Mouse (Mus musculus) neural tube, embryonic 13.5 days (tissue): ENCODE measurements around the gene Zbtb20. TPM values are rescaled to one million over a fixed set of nuclear protein-coding genes. Genes with fewer than 3 reads are reported as not detected.
"Not testable (repeated sequence)": the region's sequence is repeated elsewhere in the genome, so short reads cannot be mapped to it uniquely, and the experiment has no call there.

Experiments used
- ATAC-seq: fragments of 200-750 bp; cut with Nextera tagmentation; 2 replicates; pipeline ENCODE4 v1.8.0; 2017; ENCODE audit warnings: low read depth, mild to moderate bottlenecking, moderate TSS enrichment, moderate library complexity
- H3K27ac ChIP-seq: fragments of 300-500 bp; sonication (generic); replicated peaks from 2 replicates; pipeline ENCODE4 v1.5.1; 2015; ENCODE audit warnings: moderate library complexity, mild to moderate bottlenecking, inconsistent platforms
- H3K27me3 ChIP-seq: fragments of 300-500 bp; sonication (generic); 2 replicates; pipeline ENCODE4 v1.6.1; 2015; ENCODE audit warnings: mild to moderate bottlenecking, inconsistent platforms
- H3K36me3 ChIP-seq: fragments of 300-500 bp; sonication (generic); 2 replicates; pipeline ENCODE4 v1.6.1; 2015; ENCODE audit warnings: mild to moderate bottlenecking, inconsistent platforms
- H3K4me1 ChIP-seq: fragments of 300-500 bp; sonication (generic); replicated peaks from 2 replicates; pipeline ENCODE4 v1.6.1; 2015; ENCODE audit warnings: inconsistent platforms
- H3K4me2 ChIP-seq: fragments of 300-500 bp; sonication (generic); 2 replicates; pipeline ENCODE4 v1.6.1; 2015; ENCODE audit warnings: inconsistent platforms, mild to moderate bottlenecking, moderate library complexity
- H3K4me3 ChIP-seq: fragments of 300-500 bp; sonication (generic); 2 replicates; pipeline ENCODE4 v1.5.1; 2015; ENCODE audit warnings: mild to moderate bottlenecking, inconsistent platforms
- H3K9ac ChIP-seq: fragments of 300-500 bp; sonication (generic); 2 replicates; pipeline ENCODE4 v1.6.1; 2015; ENCODE audit warnings: moderate library complexity, mild to moderate bottlenecking, inconsistent platforms
- H3K9me3 ChIP-seq: fragments of 300-500 bp; sonication (generic); 2 replicates; pipeline ENCODE4 v1.6.1; 2016; ENCODE audit warnings: inconsistent platforms
- WGBS: fragments of 180-500 bp; shearing (Covaris S2); methylation state at CpG from one replicate; pipeline ENCODE4 v1.1.7; 2015; 5-methylcytosine and 5-hydroxymethylcytosine counted together
- polyA plus RNA-seq: library from polyadenylated mRNA; unstranded; fragments of >200 nt; fragmentation: Nextera tagmentation; extraction: Ambion mirVana; gene quantifications from 2 replicates; pipeline ENCODE4 v1.2.1, GENCODE M21; 2015

Gene Zbtb20
- polyA plus RNA-seq, 1 experiment from 2014 or later = 71.4 TPM

GRCm38 (mm10) chr16:42911815-42912214 lies 36.1 kb downstream of the Zbtb20 start:
- Histone ChIP-seq H3K4me2 (no peak overlapping the region), H3K36me3 (no peaks in the 10 kb centered on the region), H3K9me3 (no peaks in the 10 kb centered on the region), H3K4me1 (0 out of 2 replicates have a peak, but pooled peaks cover 4% of the 10 kb centered on the region), H3K9ac (no peak overlapping the region), H3K4me3 (no peak overlapping the region), H3K27ac (no peak overlapping the region), H3K27me3 (no peaks in the 10 kb centered on the region)
- WGBS = 84% methylated on average over 5 of the region's 5 CpGs
- ATAC-seq = no peak

- 57% methylated on average over 8 of the region's 8 CpGs for WGBS
- no peak for ATAC-seq
- Histone ChIP-seq H3K4me2 (no peak overlapping the region), H3K9me3 (no peaks in the 10 kb centered on the region), H3K4me3 (no peak overlapping the region), H3K9ac (no peak overlapping the region), H3K27ac (no peak overlapping the region), H3K36me3 (no peaks in the 10 kb centered on the region), H3K4me1 (no peaks in the 10 kb centered on the region), H3K27me3 (no peaks in the 10 kb centered on the region)
Measured at GRCm38 (mm10) chr16:42913291-42913690, 37.6 kb downstream of the Zbtb20 start.

GRCm38 (mm10) chr16:42914457-42915085 lies 38.9 kb downstream of the Zbtb20 start:
- WGBS = 53% methylated on average over 8 of the region's 8 CpGs
- H3K27me3 ChIP-seq = no peaks in the 10 kb centered on the region
- no peak overlapping the region for H3K9ac ChIP-seq
- no peaks in the 10 kb centered on the region for H3K4me1 ChIP-seq
- H3K9me3 ChIP-seq = no peaks in the 10 kb centered on the region
- H3K4me2 ChIP-seq = no peak overlapping the region
- no peak overlapping the region for H3K4me3 ChIP-seq
- ATAC-seq = peak; percentile 81
- H3K27ac ChIP-seq = no peak overlapping the region
- no peaks in the 10 kb centered on the region for H3K36me3 ChIP-seq

GRCm38 (mm10) chr16:42919992-42920760 lies 44.5 kb downstream of the Zbtb20 start:
- Histone ChIP-seq H3K4me3 (no peak overlapping the region), H3K4me1 (no peaks in the 10 kb centered on the region), H3K27me3 (no peaks in the 10 kb centered on the region), H3K27ac (no peak overlapping the region), H3K4me2 (no peak overlapping the region), H3K36me3 (no peaks in the 10 kb centered on the region), H3K9me3 (no peaks in the 10 kb centered on the region), H3K9ac (no peak overlapping the region)
- ATAC-seq = no peak
- 93% methylated on average over 5 of the region's 5 CpGs for WGBS

GRCm38 (mm10) chr16:42921436-42921835 lies 45.8 kb downstream of the Zbtb20 start:
- no peak overlapping the region for H3K9ac ChIP-seq
- H3K36me3 ChIP-seq = no peaks in the 10 kb centered on the region
- H3K27ac ChIP-seq = no peak overlapping the region
- ATAC-seq = no peak
- H3K4me1 ChIP-seq = no peaks in the 10 kb centered on the region
- H3K4me2 ChIP-seq = no peak overlapping the region
- no peaks in the 10 kb centered on the region for H3K27me3 ChIP-seq
- 49% methylated on average over 4 of the region's 4 CpGs for WGBS
- H3K4me3 ChIP-seq = no peak overlapping the region
- H3K9me3 ChIP-seq = no peaks in the 10 kb centered on the region

- Histone ChIP-seq H3K36me3 (no peaks in the 10 kb centered on the region), H3K4me3 (no peak overlapping the region), H3K27me3 (no peaks in the 10 kb centered on the region), H3K9ac (no peak overlapping the region), H3K27ac (no peak overlapping the region), H3K4me1 (no peaks in the 10 kb centered on the region), H3K4me2 (no peak overlapping the region), H3K9me3 (no peaks in the 10 kb centered on the region)
- WGBS = 77% methylated on average over 2 of the region's 2 CpGs
- ATAC-seq = no peak
Measured at GRCm38 (mm10) chr16:42938211-42938610, 62.5 kb downstream of the Zbtb20 start.

GRCm38 (mm10) chr16:42947016-42947415 lies 71.3 kb downstream of the Zbtb20 start:
- H3K27me3 ChIP-seq = no peaks in the 10 kb centered on the region
- ATAC-seq = no peak
- H3K9me3 ChIP-seq = no peaks in the 10 kb centered on the region
- WGBS = 35% methylated on average over 4 of the region's 4 CpGs
- no peak overlapping the region for H3K4me2 ChIP-seq
- no peak overlapping the region for H3K9ac ChIP-seq
- no peaks in the 10 kb centered on the region for H3K4me1 ChIP-seq
- H3K36me3 ChIP-seq = no peaks in the 10 kb centered on the region
- no peak overlapping the region for H3K27ac ChIP-seq
- no peak overlapping the region for H3K4me3 ChIP-seq

- not testable (repeated sequence) for ATAC-seq, H3K36me3 ChIP-seq, H3K4me2 ChIP-seq, H3K27ac ChIP-seq, H3K4me3 ChIP-seq, H3K4me1 ChIP-seq, H3K9ac ChIP-seq, H3K27me3 ChIP-seq, H3K9me3 ChIP-seq
- 96% methylated on average over 17 of the region's 17 CpGs for WGBS
Measured at GRCm38 (mm10) chr16:42955401-42955800, 79.7 kb downstream of the Zbtb20 start.

- Histone ChIP-seq H3K4me1 (no peaks in the 10 kb centered on the region), H3K4me3 (no peak overlapping the region), H3K27ac (no peak overlapping the region), H3K9ac (no peak overlapping the region), H3K4me2 (no peak overlapping the region), H3K36me3 (no peaks in the 10 kb centered on the region), H3K27me3 (no peaks in the 10 kb centered on the region), H3K9me3 (no peaks in the 10 kb centered on the region)
- ATAC-seq = no peak
- WGBS = 91% methylated on average over 2 of the region's 2 CpGs
Measured at GRCm38 (mm10) chr16:42972872-42973271, 97.2 kb downstream of the Zbtb20 start.

GRCm38 (mm10) chr16:42998896-42999295 lies 123.2 kb downstream of the Zbtb20 start:
- Histone ChIP-seq H3K27ac (no peak overlapping the region), H3K4me2 (no peak overlapping the region), H3K36me3 (no peaks in the 10 kb centered on the region), H3K9me3 (no peaks in the 10 kb centered on the region), H3K4me3 (no peak overlapping the region), H3K4me1 (no peaks in the 10 kb centered on the region), H3K27me3 (no peaks in the 10 kb centered on the region), H3K9ac (no peak overlapping the region)
- 75% methylated on average over 1 of the region's 1 CpGs for WGBS
- ATAC-seq = no peak

- no peak for ATAC-seq
- H3K27me3 ChIP-seq = no peaks in the 10 kb centered on the region
- H3K9ac ChIP-seq = no peak overlapping the region
- H3K27ac ChIP-seq = no peak overlapping the region
- no peaks in the 10 kb centered on the region for H3K36me3 ChIP-seq
- H3K9me3 ChIP-seq = no peaks in the 10 kb centered on the region
- H3K4me2 ChIP-seq = no peak overlapping the region
- no peak overlapping the region for H3K4me3 ChIP-seq
- WGBS = 69% methylated on average over 2 of the region's 2 CpGs
- H3K4me1 ChIP-seq = 0 out of 2 replicates have a peak, but pooled peaks cover 4% of the 10 kb centered on the region
Measured at GRCm38 (mm10) chr16:43026351-43026750, 150.7 kb downstream of the Zbtb20 start.

- H3K4me3 ChIP-seq = no peak overlapping the region
- ATAC-seq = no peak
- 0 out of 2 replicates have a peak, but pooled peaks cover 4% of the 10 kb centered on the region for H3K4me1 ChIP-seq
- no peak overlapping the region for H3K9ac ChIP-seq
- 68% methylated on average over 3 of the region's 3 CpGs for WGBS
- no peaks in the 10 kb centered on the region for H3K27me3 ChIP-seq
- no peak overlapping the region for H3K4me2 ChIP-seq
- no peak overlapping the region for H3K27ac ChIP-seq
- H3K36me3 ChIP-seq = no peaks in the 10 kb centered on the region
- no peaks in the 10 kb centered on the region for H3K9me3 ChIP-seq
Measured at GRCm38 (mm10) chr16:43029243-43029642, 153.6 kb downstream of the Zbtb20 start.
